Mouse (Mus musculus): ENCODE measurements around the gene Ror1. TPM values are rescaled to one million over a fixed set of nuclear protein-coding genes. Genes with fewer than 3 reads are reported as not detected.
A peak's percentile ranks its signal among the peaks of the same experiment; 100 is the strongest.

Gene Ror1
- total and polyA plus RNA-seq, 2 experiments from 2014 or later = 10.3 to 17.5 TPM

GRCm38 (mm10) chr4:100204381-100204780 lies 108.8 kb downstream of the Ror1 start:
- H3K4me2 ChIP-seq (ENCODE audit: low read depth, low read length) = no peak overlapping the region
- WGBS = 83% methylated on average over 12 of the region's 12 CpGs
- no peak overlapping the region for H3K4me3 ChIP-seq (ENCODE audit: low read depth, low read length)
- H3K4me1 ChIP-seq (ENCODE audit: control insufficient read depth, insufficient read depth) = peaks cover 20% of the 10 kb centered on the region
- H3K27ac ChIP-seq (ENCODE audit: low read depth) = no peak overlapping the region
- no peaks in the 10 kb centered on the region for H3K9me3 ChIP-seq (replicated peaks; ENCODE audit: control insufficient read depth, low read length)
- no peaks in the 10 kb centered on the region for H3K36me3 ChIP-seq (replicated peaks; ENCODE audit: control insufficient read depth, insufficient read depth, low read length)
- DNase-seq (ENCODE audit: low spot score) (no peak), ATAC-seq (ENCODE audit: insufficient read depth, low read depth) (no peak)
- H3K9ac ChIP-seq (replicated peaks; ENCODE audit: low read depth, low read length) = no peak overlapping the region
- no peaks in the 10 kb centered on the region for H3K27me3 ChIP-seq (ENCODE audit: control insufficient read depth, insufficient read depth, low read length)
- TF ChIP-seq EP300 (IDR thresholded peaks at IDR 0.05; ENCODE audit: low read depth) (no peak), CTCF (IDR thresholded peaks at IDR 0.05; ENCODE audit: low read depth) (no peak)

- 63% methylated on average over 4 of the region's 4 CpGs for WGBS
- H3K4me2 ChIP-seq (ENCODE audit: low read depth, low read length) = no peak overlapping the region
- H3K4me1 ChIP-seq (ENCODE audit: control insufficient read depth, insufficient read depth) = peaks cover 18% of the 10 kb centered on the region
Observed at GRCm38 (mm10) chr4:100208081-100208480, 112.5 kb downstream of the Ror1 start.

GRCm38 (mm10) chr4:100209106-100209505 lies 113.5 kb downstream of the Ror1 start:
- Histone ChIP-seq H3K27ac (ENCODE audit: low read depth) (peak overlapping the region; percentile 36; the same call in 1 of the 2 replicates), H3K9me3 (replicated peaks; ENCODE audit: control insufficient read depth, low read length) (no peaks in the 10 kb centered on the region), H3K36me3 (replicated peaks; ENCODE audit: control insufficient read depth, insufficient read depth, low read length) (no peaks in the 10 kb centered on the region), H3K27me3 (ENCODE audit: control insufficient read depth, insufficient read depth, low read length) (no peaks in the 10 kb centered on the region), H3K4me1 (ENCODE audit: control insufficient read depth, insufficient read depth) (peaks cover 18% of the 10 kb centered on the region), H3K4me2 (ENCODE audit: low read depth, low read length) (no peak overlapping the region), H3K4me3 (ENCODE audit: low read depth, low read length) (no peak overlapping the region), H3K9ac (replicated peaks; ENCODE audit: low read depth, low read length) (no peak overlapping the region)
- DNase-seq (ENCODE audit: low spot score) (no peak), ATAC-seq (ENCODE audit: insufficient read depth, low read depth) (peak; percentile 49; the same call in 1 of the 2 replicates)
- WGBS = 28% methylated on average over 4 of the region's 4 CpGs
- TF ChIP-seq CTCF (IDR thresholded peaks at IDR 0.05; ENCODE audit: low read depth) = no peak
- TF ChIP-seq EP300 (IDR thresholded peaks at IDR 0.05; ENCODE audit: low read depth) = no peak

More at GRCm38 (mm10) chr4:100208081-100208480, 112.5 kb downstream of the Ror1 start:
- ATAC-seq (ENCODE audit: insufficient read depth, low read depth) (no peak), DNase-seq (ENCODE audit: low spot score) (no peak)
- Histone ChIP-seq H3K36me3 (replicated peaks; ENCODE audit: control insufficient read depth, insufficient read depth, low read length) (no peaks in the 10 kb centered on the region), H3K27ac (ENCODE audit: low read depth) (no peak overlapping the region), H3K9me3 (replicated peaks; ENCODE audit: control insufficient read depth, low read length) (no peaks in the 10 kb centered on the region), H3K4me3 (ENCODE audit: low read depth, low read length) (no peak overlapping the region), H3K27me3 (ENCODE audit: control insufficient read depth, insufficient read depth, low read length) (no peaks in the 10 kb centered on the region), H3K9ac (replicated peaks; ENCODE audit: low read depth, low read length) (no peak overlapping the region)
- no peak for TF ChIP-seq EP300 (IDR thresholded peaks at IDR 0.05; ENCODE audit: low read depth)
- no peak for TF ChIP-seq CTCF (IDR thresholded peaks at IDR 0.05; ENCODE audit: low read depth)

- no peak for ATAC-seq (ENCODE audit: insufficient read depth, low read depth)
- H3K27ac ChIP-seq (ENCODE audit: low read depth) = no peak overlapping the region
- H3K4me1 ChIP-seq (ENCODE audit: control insufficient read depth, insufficient read depth) = peaks cover 21% of the 10 kb centered on the region
- TF ChIP-seq CTCF (IDR thresholded peaks at IDR 0.05; ENCODE audit: low read depth) = no peak
- no peak for TF ChIP-seq EP300 (IDR thresholded peaks at IDR 0.05; ENCODE audit: low read depth)
- WGBS = 47% methylated on average over 4 of the region's 4 CpGs
- no peaks in the 10 kb centered on the region for H3K36me3 ChIP-seq (replicated peaks; ENCODE audit: control insufficient read depth, insufficient read depth, low read length)
- no peak overlapping the region for H3K4me2 ChIP-seq (ENCODE audit: low read depth, low read length)
- no peaks in the 10 kb centered on the region for H3K9me3 ChIP-seq (replicated peaks; ENCODE audit: control insufficient read depth, low read length)
- H3K4me3 ChIP-seq (ENCODE audit: low read depth, low read length) = no peak overlapping the region
- DNase-seq (ENCODE audit: low spot score) = no peak
- no peaks in the 10 kb centered on the region for H3K27me3 ChIP-seq (ENCODE audit: control insufficient read depth, insufficient read depth, low read length)
- no peak overlapping the region for H3K9ac ChIP-seq (replicated peaks; ENCODE audit: low read depth, low read length)
Observed at GRCm38 (mm10) chr4:100211331-100211730, 115.7 kb downstream of the Ror1 start.

GRCm38 (mm10) chr4:100214324-100215215 lies 119.0 kb downstream of the Ror1 start:
- no peak overlapping the region for H3K4me3 ChIP-seq (ENCODE audit: low read depth, low read length)
- ATAC-seq (ENCODE audit: insufficient read depth, low read depth) (peak; percentile 34), DNase-seq (ENCODE audit: low spot score) (peak; percentile 47)
- H3K4me1 ChIP-seq (ENCODE audit: control insufficient read depth, insufficient read depth) = peaks cover 29% of the 10 kb centered on the region
- WGBS = 75% methylated on average over 13 of the region's 13 CpGs
- H3K9ac ChIP-seq (replicated peaks; ENCODE audit: low read depth, low read length) = no peak overlapping the region
- H3K36me3 ChIP-seq (replicated peaks; ENCODE audit: control insufficient read depth, insufficient read depth, low read length) = no peaks in the 10 kb centered on the region
- H3K27me3 ChIP-seq (ENCODE audit: control insufficient read depth, insufficient read depth, low read length) = no peaks in the 10 kb centered on the region
- no peaks in the 10 kb centered on the region for H3K9me3 ChIP-seq (replicated peaks; ENCODE audit: control insufficient read depth, low read length)
- no peak overlapping the region for H3K4me2 ChIP-seq (ENCODE audit: low read depth, low read length)
- no peak overlapping the region; the same call in 1 of the 2 replicates for H3K27ac ChIP-seq (ENCODE audit: low read depth)
- TF ChIP-seq CTCF (IDR thresholded peaks at IDR 0.05; ENCODE audit: low read depth) (peak; percentile 62), EP300 (IDR thresholded peaks at IDR 0.05; ENCODE audit: low read depth) (no peak)
